Mouse (Mus musculus) right cerebral cortex, adult 2 months (tissue): ENCODE results near the gene Gjb5.

Experiments
- DNase-seq, 2 experiments: peaks; one replicate each; pipeline ENCODE4 v3.0.0; 2021 to 2022; ENCODE audit warnings: low spot score in 2 of 2

Gene Gjb5

GRCm38 (mm10) chr4:127358018-127358417, at the start of gene Gjb5:
Gene Gjb5, minus strand, starts transcription at chr4:127358181.
- DNase-seq = no peak

- no peak for DNase-seq
Observed at GRCm38 (mm10) chr4:127402614-127403013, 44.6 kb upstream of the Gjb5 start.

GRCm38 (mm10) chr4:127402166-127402565, 44.2 kb upstream of the Gjb5 start:
- no peak for DNase-seq

GRCm38 (mm10) chr4:127400165-127401145, 42.5 kb upstream of the Gjb5 start:
- peak; percentile 16 to 22 for DNase-seq

GRCm38 (mm10) chr4:127395591-127395990, 37.6 kb upstream of the Gjb5 start:
- no peak for DNase-seq

- peak; percentile 39 to 43 for DNase-seq
Observed at GRCm38 (mm10) chr4:127389645-127390044, 31.7 kb upstream of the Gjb5 start.

- DNase-seq = no peak
Observed at GRCm38 (mm10) chr4:127377344-127377743, 19.4 kb upstream of the Gjb5 start.

- DNase-seq = peak in 1 of 2 experiments; percentile 14
Observed at GRCm38 (mm10) chr4:127375541-127376177, 17.7 kb upstream of the Gjb5 start.

GRCm38 (mm10) chr4:127374645-127375044, 16.7 kb upstream of the Gjb5 start:
- no peak for DNase-seq

- no peak for DNase-seq
Observed at GRCm38 (mm10) chr4:127373491-127373890, 15.5 kb upstream of the Gjb5 start.

GRCm38 (mm10) chr4:127371546-127371945, 13.6 kb upstream of the Gjb5 start:
- DNase-seq = no peak

GRCm38 (mm10) chr4:127370447-127370846, 12.5 kb upstream of the Gjb5 start:
- DNase-seq = no peak

GRCm38 (mm10) chr4:127368379-127368973, 10.5 kb upstream of the Gjb5 start:
- peak; percentile 63 to 82 for DNase-seq

GRCm38 (mm10) chr4:127365834-127366233, 7.9 kb upstream of the Gjb5 start:
- no peak for DNase-seq

- no peak for DNase-seq
Observed at GRCm38 (mm10) chr4:127365433-127365832, 7.5 kb upstream of the Gjb5 start.

- DNase-seq = no peak
Observed at GRCm38 (mm10) chr4:127364431-127364830, 6.5 kb upstream of the Gjb5 start.

GRCm38 (mm10) chr4:127363331-127363730, 5.3 kb upstream of the Gjb5 start:
- DNase-seq = no peak

GRCm38 (mm10) chr4:127362520-127362919, 4.5 kb upstream of the Gjb5 start:
- no peak for DNase-seq

GRCm38 (mm10) chr4:127354506-127355485, 3.2 kb downstream of the Gjb5 start:
- no peak for DNase-seq

- DNase-seq = no peak
Observed at GRCm38 (mm10) chr4:127353951-127354438, 4.0 kb downstream of the Gjb5 start, which contains the start of gene Gjb4. Gene Gjb4, minus strand, starts transcription at chr4:127354081.

- DNase-seq = no peak
Observed at GRCm38 (mm10) chr4:127352594-127352993, 5.4 kb downstream of the Gjb5 start.
